Mouse (Mus musculus): Measurements from ENCODE around the gene Olfr285. TPM values are rescaled to one million over a fixed set of nuclear protein-coding genes. Genes with fewer than 3 reads are reported as not detected.

Gene Olfr285
- total RNA-seq (2014; rRNA removed): not detected in 2 replicates
- polyA plus RNA-seq (2012; rRNA removed): not detected in 2 replicates

GRCm38 (mm10) chr15:98317177-98317724, at the start of gene Olfr285:
Gene Olfr285, minus strand, starts transcription at chr15:98317353.
- Histone ChIP-seq H3K36me3 (ENCODE audit: control insufficient read depth, insufficient read depth, low read length) (no peaks in the 10 kb centered on the region), H3K79me2 (ENCODE audit: control insufficient read depth, insufficient read depth, low read length) (no peaks in the 10 kb centered on the region), H3K4me1 (ENCODE audit: control insufficient read depth, insufficient read depth, low read length) (no peaks in the 10 kb centered on the region), H3K9ac (ENCODE audit: low read depth, low read length) (no peak within 1 kb of the TSS), H3K27me3 (ENCODE audit: control insufficient read depth, insufficient read depth, low read length) (no peaks in the 10 kb centered on the region), H3K27ac (replicated peaks; ENCODE audit: insufficient read depth, low read depth, low read length) (no peak within 1 kb of the TSS), H3K4me3 (ENCODE audit: insufficient read depth, low read depth, low read length) (no peak within 1 kb of the TSS)
- TF ChIP-seq CTCF (IDR thresholded peaks at IDR 0.05; ENCODE audit: low read depth, low read length) (no peak), POLR2A (IDR thresholded peaks at IDR 0.05; ENCODE audit: extremely low read depth, insufficient read depth, low read length) (no peak)
- no peak for DNase-seq (ENCODE audit: extremely low read depth, low read depth, low spot score)
- WGBS: 90% methylated on average over 5 of the region's 5 CpGs

DNA sequence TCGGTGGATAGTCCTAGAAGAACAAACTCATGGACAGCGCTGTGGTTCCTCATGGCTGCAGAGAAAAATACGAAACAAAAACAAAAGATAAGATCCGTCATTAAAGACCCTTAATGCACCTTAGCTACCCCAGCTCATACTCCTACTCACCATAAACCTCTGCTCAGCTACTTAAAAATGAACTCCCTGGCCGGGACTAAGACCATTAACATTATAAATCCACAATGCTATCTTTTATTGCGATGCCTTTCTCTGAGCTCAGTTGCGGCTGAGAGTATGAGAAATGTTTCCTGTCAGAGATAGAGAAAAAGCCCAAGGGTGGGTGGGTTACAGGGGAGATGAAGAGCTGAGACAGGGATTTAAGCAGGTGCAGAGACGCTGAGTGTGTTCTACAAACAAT, 23.7 kb upstream of the Olfr285 start, which contains the start of gene Olfr284:
Olfr284 (minus strand) TSS at position 101 of the 400 bp plus-strand sequence.
- H3K9ac ChIP-seq (ENCODE audit: low read depth, low read length): no peak within 1 kb of the TSS
- no peak within 1 kb of the TSS for H3K4me3 ChIP-seq (ENCODE audit: insufficient read depth, low read depth, low read length)
- no peaks in the 10 kb centered on the region for H3K79me2 ChIP-seq (ENCODE audit: control insufficient read depth, insufficient read depth, low read length)
- TF ChIP-seq POLR2A (IDR thresholded peaks at IDR 0.05; ENCODE audit: extremely low read depth, insufficient read depth, low read length) (no peak), CTCF (IDR thresholded peaks at IDR 0.05; ENCODE audit: low read depth, low read length) (no peak)
- no peak within 1 kb of the TSS for H3K27ac ChIP-seq (replicated peaks; ENCODE audit: insufficient read depth, low read depth, low read length)
- no peak for DNase-seq (ENCODE audit: extremely low read depth, low read depth, low spot score)
- no peaks in the 10 kb centered on the region for H3K36me3 ChIP-seq (ENCODE audit: control insufficient read depth, insufficient read depth, low read length)
- no peaks in the 10 kb centered on the region for H3K4me1 ChIP-seq (ENCODE audit: control insufficient read depth, insufficient read depth, low read length)
- 80% methylated on average over 8 of the region's 8 CpGs for WGBS
- peaks cover 8% of the 10 kb centered on the region for H3K27me3 ChIP-seq (ENCODE audit: control insufficient read depth, insufficient read depth, low read length)

DNA sequence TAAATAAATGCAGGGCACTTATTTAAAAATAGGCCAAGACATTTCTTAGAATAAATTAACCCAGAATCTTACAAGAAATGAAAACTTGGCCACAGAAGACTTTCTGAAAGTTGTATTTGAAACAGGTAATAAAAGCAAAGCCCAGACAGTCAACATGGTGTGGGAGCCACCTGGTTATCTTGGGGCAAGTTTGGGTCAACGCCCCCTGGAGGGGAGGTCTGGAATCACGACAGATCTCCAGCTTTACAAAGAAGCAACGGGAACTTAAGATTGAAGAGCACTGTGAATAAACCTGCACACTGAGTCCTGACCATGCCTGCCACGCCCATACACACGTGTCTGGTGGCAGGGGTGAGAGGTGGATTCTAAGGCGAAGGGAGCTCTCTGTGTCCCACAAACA, 1.4 kb downstream of the Olfr285 start:
- Histone ChIP-seq H3K4me1 (ENCODE audit: control insufficient read depth, insufficient read depth, low read length) (no peaks in the 10 kb centered on the region), H3K27me3 (ENCODE audit: control insufficient read depth, insufficient read depth, low read length) (no peaks in the 10 kb centered on the region), H3K36me3 (ENCODE audit: control insufficient read depth, insufficient read depth, low read length) (no peaks in the 10 kb centered on the region), H3K27ac (replicated peaks; ENCODE audit: insufficient read depth, low read depth, low read length) (no peak overlapping the region), H3K79me2 (ENCODE audit: control insufficient read depth, insufficient read depth, low read length) (no peaks in the 10 kb centered on the region), H3K4me3 (ENCODE audit: insufficient read depth, low read depth, low read length) (no peak overlapping the region), H3K9ac (ENCODE audit: low read depth, low read length) (no peak overlapping the region)
- DNase-seq (ENCODE audit: extremely low read depth, low read depth, low spot score): no peak
- WGBS: 39% methylated on average over 6 of the region's 6 CpGs
- TF ChIP-seq CTCF (IDR thresholded peaks at IDR 0.05; ENCODE audit: low read depth, low read length) (no peak), POLR2A (IDR thresholded peaks at IDR 0.05; ENCODE audit: extremely low read depth, insufficient read depth, low read length) (no peak)

GRCm38 (mm10) chr15:98295628-98296551, 21.3 kb downstream of the Olfr285 start, which contains the start of gene Zfp641:
Gene Zfp641, minus strand, starts transcription at chr15:98296161.
- Histone ChIP-seq H3K36me3 (ENCODE audit: control insufficient read depth, insufficient read depth, low read length) (no peaks in the 10 kb centered on the region), H3K9ac (ENCODE audit: low read depth, low read length) (peak within 1 kb of the TSS; percentile 61), H3K4me1 (ENCODE audit: control insufficient read depth, insufficient read depth, low read length) (peaks cover 1% of the 10 kb centered on the region; the same call in 1 of the 2 replicates), H3K79me2 (ENCODE audit: control insufficient read depth, insufficient read depth, low read length) (no peaks in the 10 kb centered on the region), H3K4me3 (ENCODE audit: insufficient read depth, low read depth, low read length) (peak within 1 kb of the TSS; percentile 56), H3K27me3 (ENCODE audit: control insufficient read depth, insufficient read depth, low read length) (no peaks in the 10 kb centered on the region), H3K27ac (replicated peaks; ENCODE audit: insufficient read depth, low read depth, low read length) (no peak within 1 kb of the TSS)
- peak; percentile 1 for DNase-seq (ENCODE audit: extremely low read depth, low read depth, low spot score)
- WGBS: 3% methylated on average over 60 of the region's 60 CpGs
- TF ChIP-seq CTCF (IDR thresholded peaks at IDR 0.05; ENCODE audit: low read depth, low read length): no peak
- no peak for TF ChIP-seq POLR2A (IDR thresholded peaks at IDR 0.05; ENCODE audit: extremely low read depth, insufficient read depth, low read length)

DNA sequence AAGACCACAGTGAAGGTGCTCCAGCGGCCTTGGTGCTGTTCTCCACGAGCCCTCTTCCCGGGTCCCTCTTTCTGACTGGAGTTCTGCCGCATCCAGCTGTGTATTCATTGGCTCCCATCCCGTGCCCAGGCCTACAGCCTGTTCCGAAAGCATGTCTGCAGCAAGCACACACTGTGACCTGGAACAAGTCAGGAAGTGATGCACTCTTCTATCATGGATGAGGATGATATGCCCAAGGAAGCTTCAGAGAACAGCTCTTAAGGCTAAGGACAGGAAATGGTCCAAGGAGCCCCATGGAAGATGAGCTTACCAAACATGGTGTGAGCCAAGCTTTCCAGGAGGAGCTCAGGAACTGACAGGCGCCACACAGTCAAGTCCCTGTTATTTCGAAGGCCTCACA, 23.5 kb downstream of the Olfr285 start:
- H3K4me1 ChIP-seq (ENCODE audit: control insufficient read depth, insufficient read depth, low read length): peaks cover 1% of the 10 kb centered on the region; the same call in 1 of the 2 replicates
- H3K27ac ChIP-seq (replicated peaks; ENCODE audit: insufficient read depth, low read depth, low read length): no peak overlapping the region
- TF ChIP-seq POLR2A (IDR thresholded peaks at IDR 0.05; ENCODE audit: extremely low read depth, insufficient read depth, low read length) (no peak), CTCF (IDR thresholded peaks at IDR 0.05; ENCODE audit: low read depth, low read length) (no peak)
- no peaks in the 10 kb centered on the region for H3K36me3 ChIP-seq (ENCODE audit: control insufficient read depth, insufficient read depth, low read length)
- DNase-seq (ENCODE audit: extremely low read depth, low read depth, low spot score): no peak
- 92% methylated on average over 8 of the region's 8 CpGs for WGBS
- no peak overlapping the region for H3K9ac ChIP-seq (ENCODE audit: low read depth, low read length)
- no peak overlapping the region for H3K4me3 ChIP-seq (ENCODE audit: insufficient read depth, low read depth, low read length)
- no peaks in the 10 kb centered on the region for H3K27me3 ChIP-seq (ENCODE audit: control insufficient read depth, insufficient read depth, low read length)
- H3K79me2 ChIP-seq (ENCODE audit: control insufficient read depth, insufficient read depth, low read length): no peaks in the 10 kb centered on the region
